Mouse (Mus musculus) adrenal gland, postnatal 36 days (tissue): ENCODE measurements at regions not wholly inside any gene's neighbourhood (a gene's known extent, or its start where the extent isn't known, plus 50 kb on each side); places are given as distances from the start of the nearest gene placed in this dataset.

Experiments
- DNase-seq, 2 experiments: peaks; one replicate each; pipeline ENCODE4 v3.0.0; 2021; ENCODE audit warnings: mixed read lengths in 1 of 2

DNA sequence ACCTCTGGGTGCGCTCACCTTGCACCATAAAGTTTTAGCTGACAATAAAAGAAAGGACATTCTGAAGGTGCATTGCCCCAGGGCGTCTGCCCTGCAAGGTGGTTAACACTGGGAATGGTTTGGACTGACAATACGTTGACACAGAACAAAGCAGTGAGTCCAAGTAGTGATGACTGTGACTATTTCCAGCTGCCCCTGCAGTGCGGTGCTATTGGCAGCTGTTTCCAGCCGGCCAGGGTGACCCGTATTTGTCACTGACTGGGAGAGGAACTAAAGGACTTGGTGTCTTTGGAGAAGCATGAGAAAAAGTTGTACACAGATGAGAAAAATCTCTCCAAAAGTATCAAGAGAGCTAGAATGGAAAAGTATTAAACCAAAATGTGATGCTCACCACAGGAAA is 52.0 kb upstream of the Vtcn1 start:
- DNase-seq: no peak

GRCm38 (mm10) chr3:100771363-100771762 is 53.9 kb upstream of the Vtcn1 start:
- no peak for DNase-seq

- DNase-seq: no peak
Measured at GRCm38 (mm10) chr3:100770841-100771240, 54.4 kb upstream of the Vtcn1 start.

DNA sequence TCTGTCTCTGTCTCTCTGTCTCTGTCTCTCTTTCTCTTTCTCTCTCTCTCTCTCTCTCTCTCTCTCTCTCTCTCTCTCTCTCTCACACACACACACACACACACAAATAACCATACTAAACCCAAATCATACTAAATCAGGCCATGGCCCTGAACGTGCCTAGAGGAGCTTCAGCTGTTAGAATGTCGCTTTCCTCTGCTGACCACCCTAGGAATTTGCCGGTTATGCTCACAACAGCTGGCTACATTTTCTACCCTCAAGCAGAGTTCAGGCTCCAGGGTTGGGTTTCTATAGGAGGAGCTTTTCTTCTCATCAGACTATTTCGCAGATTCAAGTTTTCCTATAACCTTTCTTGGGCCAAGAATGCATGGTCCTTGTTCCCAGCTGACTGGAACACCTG is 56.1 kb upstream of the Vtcn1 start:
- no peak for DNase-seq

- DNase-seq: no peak
Measured at GRCm38 (mm10) chr3:100768170-100768624, 57.1 kb upstream of the Vtcn1 start.

DNA sequence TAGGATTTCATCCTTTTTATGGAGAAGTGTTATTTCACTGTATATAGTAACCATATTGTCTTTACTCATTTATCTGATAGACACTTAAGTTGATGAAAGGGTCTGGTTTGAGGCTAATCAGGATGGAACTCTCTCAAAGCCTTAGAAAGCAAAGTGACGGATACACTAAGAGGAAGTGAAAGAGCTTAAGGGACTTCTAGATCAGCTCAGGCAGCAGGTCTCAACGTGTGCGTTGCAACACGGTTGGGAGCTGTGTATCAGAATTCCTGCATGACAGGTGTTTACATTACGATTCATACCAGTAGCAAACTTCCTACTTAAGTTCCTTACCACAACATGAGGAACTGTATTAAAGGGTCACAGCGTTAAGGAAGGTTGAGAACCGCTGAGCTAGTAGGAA is 59.9 kb upstream of the Vtcn1 start:
- no peak for DNase-seq

GRCm38 (mm10) chr3:100762895-100763294 is 62.4 kb upstream of the Vtcn1 start:
- DNase-seq: no peak

DNA sequence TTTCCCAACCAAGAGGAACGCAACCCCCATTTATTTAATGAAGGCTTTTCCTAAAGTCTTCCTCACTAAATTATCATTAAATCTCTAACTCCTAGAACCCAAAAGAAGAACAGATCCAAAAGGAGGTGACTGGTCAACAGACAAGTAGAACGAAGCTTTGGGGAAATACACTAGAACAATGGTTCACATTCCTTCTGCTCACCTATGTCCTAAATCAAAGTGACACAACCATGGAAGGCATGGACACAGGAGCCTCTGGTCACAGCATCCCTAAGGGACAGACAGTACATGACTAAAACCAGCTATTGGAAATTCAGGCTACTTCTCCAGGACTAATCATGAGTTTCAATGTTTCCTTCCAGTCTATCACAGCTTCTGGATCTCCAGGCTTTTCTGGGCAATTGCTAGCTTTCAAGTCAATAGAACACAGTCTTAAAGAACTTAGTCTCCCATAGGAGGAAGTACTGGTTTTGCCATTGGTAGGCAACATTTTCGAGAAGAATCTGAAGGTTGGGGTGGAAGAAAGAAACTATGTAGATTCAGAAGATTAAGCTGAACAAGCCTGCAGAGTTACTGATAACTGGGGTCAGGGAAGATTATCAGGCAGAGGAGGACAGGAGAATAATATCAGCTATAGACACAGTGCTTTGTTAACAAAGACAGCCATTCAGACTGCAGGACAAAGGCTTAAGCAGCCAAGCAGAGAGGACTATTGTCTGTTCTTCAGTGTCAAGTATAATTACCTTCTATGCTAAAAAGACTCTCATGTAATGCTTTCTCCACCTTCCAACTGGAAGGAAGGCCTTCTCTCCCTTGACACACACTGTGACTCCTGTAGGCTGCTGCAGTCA is 65.9 kb upstream of the Vtcn1 start:
- DNase-seq: no peak

GRCm38 (mm10) chr3:100754677-100755076 is 69.4 kb upstream of the Man1a2 start:
- DNase-seq: no peak

DNA sequence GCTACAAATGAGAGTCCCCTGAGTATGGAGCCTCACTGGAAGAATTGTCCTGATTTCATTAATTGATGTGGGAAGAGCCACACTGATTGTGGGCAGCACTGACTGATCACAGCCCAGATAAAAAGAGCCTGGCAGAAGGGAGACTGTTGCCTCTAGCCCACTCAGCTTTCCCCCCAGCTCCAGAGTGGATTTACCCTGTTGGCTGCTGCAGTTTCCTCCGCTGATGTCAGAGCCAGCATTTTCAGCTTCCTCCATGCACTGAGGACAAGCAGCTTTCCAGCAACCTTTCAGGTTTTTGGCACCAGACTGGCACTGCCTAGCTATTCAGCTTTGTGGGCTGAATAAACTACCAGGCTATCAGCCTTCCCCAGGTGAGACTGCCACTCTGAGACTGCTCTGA is 65.9 kb upstream of the Man1a2 start:
- no peak for DNase-seq

DNA sequence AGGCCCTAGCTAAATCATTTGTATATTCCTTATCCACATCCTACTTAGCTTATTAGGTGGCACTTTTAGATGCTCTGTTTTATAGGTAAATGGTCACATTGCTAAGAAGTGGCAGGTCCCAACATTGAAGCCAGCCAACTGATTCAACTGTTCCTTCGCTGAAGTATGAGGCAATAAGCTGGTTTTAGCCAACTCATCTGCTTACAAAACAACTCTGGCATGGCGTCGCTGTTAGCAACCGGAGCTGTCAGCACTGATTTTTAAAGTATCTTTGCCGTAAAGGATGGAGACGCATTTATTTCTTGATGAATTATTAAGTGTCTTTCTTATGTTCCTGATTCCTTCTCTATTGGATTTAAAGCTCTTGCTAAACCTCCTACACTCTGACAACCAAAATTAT is 63.4 kb upstream of the Man1a2 start:
- peak in 1 of 2 experiments; percentile 12 for DNase-seq

GRCm38 (mm10) chr3:100748309-100748691 is 63.0 kb upstream of the Man1a2 start:
- no peak for DNase-seq

- DNase-seq: no peak
Measured at GRCm38 (mm10) chr3:100747421-100748308, 62.4 kb upstream of the Man1a2 start.

DNA sequence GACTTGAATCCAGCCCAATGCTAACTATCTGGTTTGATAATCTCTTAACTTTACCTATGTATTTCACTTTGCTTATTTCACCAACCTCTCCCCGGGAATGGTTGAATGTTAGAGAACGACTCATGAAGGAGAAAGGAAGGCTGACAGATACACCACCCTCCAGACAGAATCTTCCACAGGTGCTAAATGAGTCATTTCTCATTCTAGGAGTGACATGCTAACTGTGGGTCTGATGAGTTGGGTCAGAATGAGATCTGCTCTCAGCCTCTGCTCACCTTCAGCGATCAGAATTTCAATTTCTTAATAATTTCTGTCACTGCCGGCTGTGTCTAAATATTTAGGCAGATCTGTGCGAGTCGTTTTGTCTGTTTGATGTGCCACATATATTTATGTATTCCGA is 52.4 kb upstream of the Man1a2 start:
- no peak for DNase-seq

DNA sequence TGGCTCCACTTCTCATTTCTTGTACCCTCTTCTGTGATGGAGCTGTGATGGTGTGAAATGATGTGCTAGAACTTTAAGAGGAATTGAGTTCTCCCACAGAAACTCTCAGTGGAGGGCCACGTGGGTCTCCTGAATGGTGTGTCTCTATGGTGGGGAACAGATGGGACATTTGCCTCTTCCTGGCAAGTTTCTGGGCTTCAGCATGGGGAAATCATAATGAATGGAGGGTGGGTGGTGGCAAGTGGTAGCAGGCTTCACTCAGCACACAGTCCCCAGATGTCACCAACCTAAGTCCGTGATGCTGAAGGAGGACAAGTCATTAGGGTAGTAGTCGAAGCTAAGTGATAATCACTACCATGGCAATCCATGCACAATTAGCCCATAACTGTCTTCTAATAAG is 51.2 kb upstream of the Man1a2 start:
- no peak for DNase-seq
